Mouse (Mus musculus) NIH3T3 (cell line): ENCODE results near the gene Zfp982.
"Not testable (repeated sequence)": the region's sequence is repeated elsewhere in the genome, so short reads cannot be mapped to it uniquely, and the experiment has no call there.

Source experiments
- DNase-seq: peaks from one replicate; pipeline ENCODE4 v3.0.0-alpha.2; 2012; ENCODE audit warnings: low read depth

The Zfp982 gene

DNA sequence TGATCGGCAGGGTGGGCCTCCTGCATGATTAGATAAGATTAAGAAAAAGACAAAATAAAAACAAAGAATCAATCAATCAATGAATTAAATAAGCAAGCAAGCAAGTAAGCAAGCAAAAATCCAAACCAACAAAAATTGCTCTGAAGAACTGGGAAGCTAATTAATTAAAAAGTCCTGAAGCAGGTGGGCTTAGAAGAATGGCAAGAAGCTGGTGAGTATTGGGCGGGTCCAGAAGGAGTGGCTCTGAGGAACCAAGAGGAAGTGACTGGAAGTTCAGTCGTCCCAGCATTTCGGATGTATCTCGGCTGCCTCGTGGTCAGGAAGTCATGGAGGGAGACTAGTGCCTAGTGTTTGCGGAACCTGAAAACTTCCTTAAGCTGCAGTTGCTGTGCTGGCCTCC is at the start of gene Zfp982:
Gene Zfp982, plus strand, starts transcription at position 301 of the 400 bp plus-strand sequence.
- DNase-seq, result not testable (repeated sequence)

DNA sequence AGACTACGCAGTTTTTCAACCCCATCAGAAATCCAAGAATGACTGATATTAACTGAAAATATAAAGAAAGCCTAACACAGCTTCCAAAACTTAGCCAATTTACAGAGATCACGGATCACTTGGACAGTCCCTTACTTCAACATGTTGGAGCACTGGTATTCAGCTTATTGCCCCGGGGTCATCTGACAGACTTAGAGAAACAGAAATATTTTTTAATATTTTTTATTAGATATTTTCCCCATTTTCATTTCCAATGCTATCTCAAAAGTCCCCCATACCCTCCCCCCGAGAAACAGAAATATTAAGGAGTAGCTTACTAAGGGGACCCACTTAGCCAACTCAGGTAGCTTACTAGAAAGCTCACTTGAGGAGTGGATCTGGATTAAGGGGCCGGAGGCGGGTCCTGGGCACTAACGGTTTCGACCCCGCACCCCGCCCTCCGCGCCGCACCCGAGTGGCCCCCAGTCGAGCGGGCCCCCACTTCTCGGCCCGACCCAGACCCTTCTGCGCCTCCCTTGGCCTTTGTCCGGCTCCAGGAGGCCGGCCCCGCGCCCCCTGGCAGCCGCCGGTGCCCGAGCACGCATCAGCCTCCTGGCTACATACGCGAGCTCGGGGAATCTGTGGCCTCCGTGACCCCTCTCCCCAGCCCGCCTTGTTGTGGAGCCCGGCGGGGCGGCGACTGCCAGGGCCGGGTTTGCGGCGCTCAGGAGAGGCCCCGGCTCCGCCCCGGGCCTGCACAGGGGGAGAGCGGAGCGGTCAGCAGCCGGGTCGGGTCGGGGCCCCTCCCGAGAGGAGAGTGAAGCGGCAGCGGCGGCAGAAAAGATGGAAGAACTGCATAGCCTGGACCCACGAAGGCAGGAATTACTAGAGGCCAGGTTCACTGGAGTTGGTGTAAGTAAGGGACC is 49.3 kb upstream of the Zfp982 start:
- not testable (repeated sequence) for DNase-seq

DNA sequence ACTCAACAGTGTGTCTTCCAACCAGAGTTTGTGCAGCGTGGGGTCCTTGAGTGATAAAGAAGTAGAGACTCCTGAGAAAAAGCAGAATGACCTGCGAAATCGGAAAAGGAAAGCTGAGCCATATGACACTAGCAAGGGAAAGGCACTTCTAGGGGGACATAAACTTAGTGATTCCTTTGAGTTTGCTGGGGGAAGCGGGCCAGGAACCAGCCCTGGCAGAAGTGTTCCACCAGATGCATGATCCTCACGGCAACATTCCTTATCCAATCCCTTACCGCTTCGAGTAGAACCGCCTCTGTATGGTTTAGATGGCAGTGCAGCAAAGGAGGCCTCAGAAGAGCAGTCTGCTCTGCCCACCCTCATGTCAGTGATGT is 48.7 kb upstream of the Zfp982 start:
- not testable (repeated sequence) for DNase-seq

DNA sequence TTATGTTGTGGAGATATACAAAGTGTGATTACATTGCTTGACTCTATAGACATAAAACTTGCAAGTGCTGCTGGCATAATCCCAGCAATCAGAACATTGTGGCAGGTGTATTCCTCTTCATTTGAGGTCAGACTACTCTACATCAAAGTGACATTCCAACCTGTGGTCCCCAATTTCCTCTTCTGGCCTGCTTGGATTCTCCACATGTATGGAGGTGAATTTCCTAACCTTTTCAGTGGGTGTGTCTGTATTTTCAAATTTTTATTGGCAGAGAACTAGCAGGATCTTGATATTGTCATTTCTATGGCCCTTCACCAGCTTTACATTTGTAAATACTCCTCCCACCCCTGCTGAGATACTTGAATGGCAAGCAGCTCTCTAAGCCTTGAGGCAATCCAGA is 46.8 kb upstream of the Zfp982 start:
- DNase-seq, result not testable (repeated sequence)

DNA sequence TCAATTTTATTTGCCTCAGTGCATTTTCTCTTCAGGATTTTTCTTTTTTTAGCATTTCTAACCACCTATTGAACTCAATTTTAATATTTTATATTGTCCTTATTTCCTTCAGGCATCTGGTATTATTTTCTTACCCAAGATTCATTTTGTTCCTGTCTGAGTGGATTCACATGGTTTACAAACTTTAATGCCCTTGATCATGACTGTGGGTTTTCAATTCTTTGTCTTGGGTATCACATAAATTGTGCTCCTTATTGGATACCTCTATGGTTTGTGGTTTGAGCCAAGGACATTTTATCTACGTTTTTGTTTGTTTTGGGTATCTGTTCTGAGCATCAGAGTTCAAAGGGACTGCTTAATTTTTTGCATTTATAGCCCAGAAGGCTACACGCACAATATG is 43.9 kb upstream of the Zfp982 start:
- DNase-seq, result no peak

DNA sequence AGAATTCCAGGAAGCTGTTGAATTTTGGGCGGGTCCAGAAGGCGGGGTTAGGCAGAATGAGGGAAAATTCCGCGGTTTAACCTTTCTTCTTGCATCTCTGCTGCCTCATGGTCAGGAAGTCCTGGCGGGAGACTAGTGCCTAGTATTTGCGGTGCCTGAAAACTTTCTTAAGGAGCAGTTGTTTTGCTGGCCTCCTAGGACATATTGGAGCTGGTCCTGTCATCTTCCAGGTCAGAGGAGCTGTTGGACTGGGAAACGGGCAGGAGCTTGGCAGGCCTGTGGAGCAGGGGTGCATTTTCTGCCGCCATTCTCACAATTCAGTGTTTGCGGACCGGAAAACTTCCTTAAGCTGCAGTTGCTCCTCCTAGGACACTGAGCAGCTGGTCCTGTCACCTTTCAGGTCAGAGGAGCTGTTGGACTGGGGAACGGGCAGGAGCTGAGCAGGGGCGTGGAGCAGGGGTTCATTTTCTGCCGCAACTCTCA is 43.1 kb upstream of the Zfp982 start:
- DNase-seq, result no peak

DNA sequence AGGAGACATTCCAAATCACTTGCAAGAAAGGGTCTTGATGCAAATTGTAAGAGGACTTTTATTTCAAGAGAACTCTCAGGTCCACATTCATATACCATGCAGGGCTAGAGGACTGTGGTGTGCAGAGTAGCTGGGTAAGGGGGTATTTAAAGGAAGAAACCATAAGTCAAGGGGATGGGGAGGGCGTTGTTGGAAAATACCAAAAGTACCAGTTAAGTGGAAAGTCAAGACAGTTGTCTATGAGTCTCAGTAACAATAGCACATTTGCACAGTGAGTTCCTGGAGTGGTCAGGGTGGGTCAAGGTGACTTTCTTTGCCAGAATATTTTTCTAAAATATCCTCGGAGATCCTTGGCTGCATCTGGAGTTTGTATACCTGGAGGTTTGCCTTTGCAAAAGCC is 42.2 kb upstream of the Zfp982 start:
- DNase-seq, result not testable (repeated sequence)

DNA sequence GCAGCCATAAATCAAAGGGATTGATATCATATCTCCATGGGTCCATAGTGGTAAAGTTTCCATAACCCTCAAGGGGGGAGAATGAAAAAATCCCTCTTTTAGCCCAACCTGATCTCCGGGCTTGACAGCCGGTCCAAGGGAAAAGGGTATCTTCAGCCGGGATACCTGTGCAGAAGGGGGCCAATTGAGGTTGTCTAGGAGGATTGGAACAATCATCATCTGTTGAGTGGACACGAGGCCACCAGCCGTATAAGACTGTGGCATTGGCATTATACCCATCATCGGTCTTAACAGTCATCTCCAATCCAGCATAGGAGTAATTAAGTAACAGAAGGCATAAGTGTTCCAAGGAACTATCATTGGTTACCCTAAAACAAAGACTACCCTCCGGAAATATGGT is 25.0 kb upstream of the Zfp982 start:
- DNase-seq, result not testable (repeated sequence)

DNA sequence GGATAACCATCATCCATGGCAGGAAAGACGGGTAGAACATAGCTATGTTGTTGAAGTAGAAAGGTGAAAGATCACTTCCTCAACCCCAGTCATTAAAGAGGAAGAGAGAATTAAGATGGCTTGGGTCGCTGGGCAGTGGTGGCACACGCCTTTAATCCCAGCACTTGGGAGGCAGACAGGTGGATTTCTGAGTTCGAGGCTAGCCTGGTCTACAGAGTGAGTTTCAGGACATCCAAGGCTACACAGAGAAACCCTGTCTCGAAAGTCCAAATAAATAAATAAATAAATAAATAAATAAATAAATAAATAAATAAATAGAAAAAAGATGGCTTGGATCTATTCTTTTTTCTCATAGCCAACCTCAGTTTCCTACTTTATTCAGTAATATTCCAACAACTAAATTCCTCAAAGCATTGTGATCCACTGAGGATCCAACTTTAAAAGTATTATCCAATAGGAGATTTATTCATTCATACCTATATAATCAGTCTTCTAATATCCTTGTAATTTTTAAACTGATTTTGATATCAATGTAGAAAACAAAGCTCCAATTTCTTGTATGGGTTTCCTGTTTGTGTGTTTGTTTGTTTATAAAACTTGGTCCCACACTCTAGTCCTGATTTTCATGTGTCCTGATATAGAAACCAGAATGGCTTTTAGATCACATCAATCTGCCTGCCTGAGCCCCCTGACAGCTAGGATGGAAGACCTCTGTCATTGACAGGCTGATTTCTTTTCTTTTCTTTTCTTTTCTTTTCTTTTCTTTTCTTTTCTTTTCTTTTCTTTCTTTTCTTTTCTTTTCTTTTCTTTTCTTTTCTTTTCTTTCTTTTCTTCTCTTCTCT is 6.8 kb downstream of the Zfp982 start:
- not testable (repeated sequence) for DNase-seq

DNA sequence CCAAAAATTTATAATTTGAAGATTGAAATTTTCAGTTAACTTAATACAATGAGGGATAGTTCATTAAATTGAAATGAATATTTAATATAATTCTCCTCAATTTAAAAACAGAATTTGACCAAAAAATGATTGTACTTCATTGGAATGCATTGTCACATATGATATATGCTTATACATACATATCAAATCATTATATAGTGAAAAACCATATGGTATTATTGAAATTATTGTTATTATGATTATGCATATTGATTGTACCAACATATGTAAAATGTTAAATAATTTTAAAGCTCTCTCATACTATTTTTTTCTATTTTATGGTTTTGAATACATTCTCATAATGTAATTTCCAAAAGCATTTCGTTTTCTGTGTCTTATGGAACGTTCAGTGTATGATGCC is 17.0 kb downstream of the Zfp982 start:
- no peak for DNase-seq

DNA sequence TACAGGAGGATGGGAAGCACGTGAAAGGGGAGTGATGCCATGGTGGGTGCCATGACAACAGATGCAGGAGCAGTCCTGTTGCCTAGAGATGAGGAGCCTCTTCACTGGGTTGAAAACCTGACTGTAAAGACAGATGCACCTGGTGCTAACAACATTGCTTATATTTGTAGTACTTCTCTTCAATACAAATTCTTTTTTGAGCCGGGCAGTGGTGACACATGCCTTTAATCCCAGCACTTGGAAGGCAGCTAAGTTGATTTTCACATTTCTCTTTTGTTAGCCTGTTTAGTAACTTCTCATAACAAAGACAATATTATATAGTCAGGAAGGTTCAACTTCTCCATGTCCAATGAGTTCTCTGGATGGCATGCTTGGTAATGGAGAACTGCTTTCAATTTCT is 26.8 kb downstream of the Zfp982 start:
- DNase-seq, result no peak

DNA sequence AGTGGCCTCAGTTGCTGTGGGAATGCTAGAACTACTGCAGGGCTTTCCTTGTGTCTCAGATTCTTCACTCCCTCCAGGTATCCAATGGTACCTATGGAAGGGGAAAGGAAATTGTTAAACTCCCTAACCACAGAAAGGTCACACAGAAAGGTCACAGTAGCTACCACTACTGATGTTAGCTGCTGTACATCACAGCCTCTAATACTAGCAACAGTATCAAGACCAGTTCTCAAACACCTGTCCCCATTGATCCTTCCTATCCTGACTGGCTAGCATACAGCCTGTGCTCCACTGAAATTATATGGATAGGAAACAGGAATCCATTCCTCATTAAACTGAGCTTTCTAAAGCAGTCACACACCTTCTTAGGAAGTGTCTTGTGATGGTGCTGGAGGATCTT is 27.9 kb downstream of the Zfp982 start:
- DNase-seq, result no peak

DNA sequence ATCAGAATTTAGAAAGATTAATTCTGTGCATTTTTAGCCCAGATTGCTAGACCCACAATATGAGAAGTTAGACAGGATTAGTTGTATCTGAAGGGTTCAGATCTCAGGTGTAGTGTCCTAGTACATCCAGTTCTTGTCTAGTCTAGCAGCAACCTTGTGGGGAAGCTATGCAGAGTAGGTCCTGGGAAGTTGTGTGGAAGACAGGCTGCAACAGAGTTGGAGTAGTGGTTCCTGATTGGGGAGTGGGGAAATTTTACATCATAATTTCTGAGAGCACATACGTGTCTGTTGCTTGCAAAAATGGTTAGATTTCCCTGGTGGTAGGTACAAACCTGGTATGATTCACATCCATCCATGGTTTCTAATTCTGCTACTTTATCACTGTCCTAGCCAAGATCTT is 32.9 kb downstream of the Zfp982 start:
- no peak for DNase-seq

DNA sequence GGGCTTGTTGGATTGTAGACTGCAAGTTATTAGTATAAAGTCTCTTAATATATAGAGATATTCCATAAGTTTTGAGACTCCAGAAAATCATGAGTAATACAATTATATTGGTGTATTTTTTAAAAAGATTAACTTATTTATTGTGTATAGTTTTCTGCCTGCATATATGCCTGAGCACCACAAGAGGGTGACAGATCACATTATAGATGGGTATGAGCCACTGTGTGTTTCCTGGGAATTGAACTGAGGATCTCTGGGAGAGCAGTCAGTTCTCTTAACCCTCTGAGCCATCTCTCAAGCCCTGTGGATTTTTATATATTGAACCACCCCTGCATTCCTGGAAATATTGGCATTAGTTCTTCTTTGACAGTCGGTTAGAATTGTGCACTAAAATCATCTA is 38.1 kb downstream of the Zfp982 start:
- no peak for DNase-seq

DNA sequence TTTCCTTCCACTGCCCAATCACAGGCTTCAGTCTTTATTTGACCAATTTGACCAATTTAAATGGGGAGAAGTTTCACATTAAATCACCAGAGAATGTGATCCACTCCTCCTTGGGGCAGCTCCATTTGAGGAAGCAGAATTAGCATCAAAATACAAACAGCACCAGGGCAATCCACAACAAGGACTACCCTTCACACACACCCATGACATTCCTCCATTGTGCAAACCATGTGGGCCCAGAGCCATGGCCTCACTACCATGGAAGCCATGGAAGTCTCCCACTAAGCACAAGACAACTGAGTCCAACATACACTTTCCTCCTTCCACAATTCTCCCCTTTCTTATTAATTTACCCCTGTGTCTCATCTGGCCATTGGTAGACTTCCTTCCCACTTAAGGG is 43.7 kb downstream of the Zfp982 start:
- DNase-seq, result not testable (repeated sequence)

DNA sequence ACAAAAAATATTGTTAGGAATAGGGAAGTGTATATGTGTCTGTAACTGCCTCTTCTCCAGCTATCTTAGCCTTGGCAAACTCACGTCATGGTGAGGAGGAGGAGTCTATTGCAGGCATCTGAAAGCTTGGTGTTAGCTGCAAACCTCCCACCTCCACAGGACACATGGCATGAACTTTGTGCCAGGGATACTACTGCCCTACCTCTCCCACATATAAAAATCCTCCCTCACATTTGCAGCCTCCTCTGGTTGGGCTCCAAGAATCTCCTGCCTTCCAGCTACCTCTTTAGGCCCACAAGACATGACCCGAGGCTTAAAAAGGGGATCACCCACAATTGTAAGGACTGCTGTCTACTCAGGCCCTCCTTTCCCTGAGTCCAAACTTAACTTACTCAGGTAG is 45.5 kb downstream of the Zfp982 start:
- DNase-seq, result no peak

DNA sequence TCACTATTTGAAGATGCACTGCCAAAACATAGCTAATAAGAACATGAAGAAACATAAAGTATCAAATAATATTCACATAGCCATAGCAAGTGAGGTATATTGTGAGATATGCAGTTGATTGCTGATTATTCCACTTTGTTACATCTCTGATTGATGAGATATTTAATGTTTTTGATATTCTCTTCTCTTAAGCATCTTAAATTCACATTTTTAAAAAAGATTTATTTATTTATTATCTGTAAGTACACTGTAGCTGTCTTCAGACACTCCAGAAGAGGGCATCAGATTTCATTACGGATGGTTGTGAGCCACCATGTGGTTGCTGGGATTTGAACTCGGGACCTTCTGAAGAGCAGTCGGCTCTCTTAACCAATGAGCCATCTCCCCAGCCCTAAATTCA is 47.7 kb downstream of the Zfp982 start, which contains the start of gene Gm16503:
Gene Gm16503, plus strand, starts transcription at position 301 of the 400 bp plus-strand sequence.
- DNase-seq, result not testable (repeated sequence)

DNA sequence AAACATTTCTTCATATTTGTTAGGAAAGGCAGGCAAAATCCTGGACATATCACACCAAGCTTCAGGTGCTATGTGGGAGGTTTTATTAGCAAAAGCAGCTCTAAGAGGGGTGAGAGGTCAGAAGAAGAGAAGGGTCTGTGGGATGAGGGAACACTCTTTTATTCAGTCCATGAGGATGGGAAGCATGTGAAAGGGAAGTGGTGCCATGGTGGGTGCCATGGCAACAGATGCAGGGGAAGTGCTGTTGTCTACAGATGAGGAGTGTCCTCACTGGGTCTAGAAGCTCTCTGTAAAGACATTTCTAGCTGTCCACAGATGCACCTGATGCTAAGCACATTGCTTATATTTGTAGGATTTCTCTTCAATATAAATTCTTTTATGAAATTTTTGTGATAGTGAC is 48.9 kb downstream of the Zfp982 start:
- DNase-seq, result no peak

DNA sequence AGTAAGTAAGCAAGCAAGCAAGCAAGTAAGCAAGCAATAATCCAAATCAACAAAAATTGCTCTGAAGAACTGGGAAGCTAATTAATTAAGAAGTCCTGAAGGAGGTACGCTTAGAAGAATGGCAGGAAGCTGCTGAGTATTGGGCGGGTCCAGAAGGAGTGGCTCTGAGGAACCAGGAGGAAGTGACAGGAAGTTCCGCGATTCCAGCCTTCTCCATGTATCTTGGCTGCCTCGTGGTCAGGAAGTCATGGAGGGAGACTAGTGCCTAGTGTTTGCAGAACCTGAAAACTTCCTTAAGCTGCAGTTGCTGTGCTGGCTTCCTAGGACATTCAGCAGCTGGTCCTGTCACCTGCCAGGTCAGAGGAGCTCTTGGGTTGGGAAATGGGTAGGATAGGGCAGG is 60.9 kb downstream of the Zfp982 start, which contains the start of gene Zfp985:
Gene Zfp985, plus strand, starts transcription at position 207 of the 400 bp plus-strand sequence.
- DNase-seq, result peak; percentile 29

DNA sequence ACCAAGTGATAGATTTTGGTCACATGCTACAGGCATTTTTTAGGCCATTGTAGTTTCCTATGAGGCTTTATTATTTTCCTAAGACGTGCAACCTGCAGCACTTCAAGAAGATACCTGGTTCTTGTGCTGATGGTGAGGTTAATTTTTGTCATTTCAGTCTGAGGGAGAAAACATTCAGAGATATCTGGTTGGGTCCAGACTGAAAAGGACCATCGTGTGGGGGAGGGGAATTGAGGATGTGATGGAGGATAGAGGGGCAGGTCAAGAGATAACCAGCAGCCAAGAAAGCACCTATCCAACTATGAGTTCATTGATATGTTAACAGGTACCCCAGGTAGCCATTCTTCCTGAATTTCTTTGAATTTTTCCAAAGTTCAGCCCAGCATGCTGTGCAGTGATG is 62.1 kb downstream of the Zfp982 start:
- not testable (repeated sequence) for DNase-seq

DNA sequence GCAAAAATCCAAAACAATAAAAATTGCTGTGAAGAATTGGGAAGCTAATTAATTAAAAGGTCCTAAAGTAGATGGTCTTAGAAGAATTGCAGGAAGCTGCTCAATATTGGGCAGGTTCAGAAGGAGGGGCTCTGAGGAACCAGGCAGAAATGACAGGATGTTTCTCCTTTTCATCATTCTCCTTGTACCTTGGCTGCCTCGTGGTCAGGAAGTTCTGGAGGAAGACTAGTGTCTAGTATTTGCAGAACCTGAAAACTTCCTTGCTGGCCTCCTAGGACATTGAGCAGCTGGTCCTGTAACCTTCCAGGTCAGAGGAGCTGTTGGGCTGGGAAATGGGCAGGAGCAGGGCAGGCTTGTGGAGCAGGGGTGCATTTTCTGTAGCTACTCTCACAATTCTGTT is 64.7 kb downstream of the Zfp982 start:
- DNase-seq, result not testable (repeated sequence)

DNA sequence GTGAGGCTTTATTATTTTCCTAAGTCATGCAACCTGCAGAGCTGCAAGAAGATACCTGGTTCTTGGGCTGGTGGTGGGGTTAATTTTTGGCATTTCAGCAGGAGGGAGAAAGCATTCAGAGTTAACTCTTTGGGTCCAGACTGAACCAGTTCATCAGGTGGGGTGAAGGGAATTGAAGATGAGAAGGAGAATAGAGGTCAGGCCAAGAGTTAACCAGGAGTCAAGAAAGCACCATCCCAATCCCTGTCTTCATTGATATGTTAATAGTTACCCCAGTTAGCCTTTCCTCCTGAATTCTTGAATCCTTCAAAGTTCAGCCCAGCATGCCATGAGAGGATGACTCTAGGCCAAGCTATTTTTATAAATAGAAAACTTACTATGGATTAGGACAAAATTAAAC is 65.8 kb downstream of the Zfp982 start:
- DNase-seq, result not testable (repeated sequence)

DNA sequence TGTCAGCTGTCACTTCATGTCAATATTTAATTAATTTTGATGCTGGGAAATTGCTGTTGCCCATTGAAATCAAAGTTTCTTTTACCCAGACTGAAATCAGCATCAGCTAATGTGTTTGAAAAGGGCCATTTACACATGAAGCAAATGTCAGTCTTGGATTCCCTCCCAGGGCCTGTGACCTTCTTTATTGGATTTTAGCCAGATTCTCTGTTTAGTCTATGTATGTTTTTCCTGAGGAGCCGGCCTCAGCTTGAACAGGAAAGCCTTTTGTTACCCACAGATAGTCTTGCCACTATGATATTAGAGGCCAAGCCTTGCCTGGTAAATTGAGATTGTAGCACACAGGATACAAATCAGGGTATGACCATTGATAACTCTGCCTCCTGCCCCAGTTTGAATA is 66.9 kb downstream of the Zfp982 start:
- DNase-seq, result not testable (repeated sequence)
